Mouse (Mus musculus): ENCODE data around the gene Arhgef1. TPM values are rescaled to one million over a fixed set of nuclear protein-coding genes. Genes with fewer than 3 reads are reported as not detected.

Arhgef1 gene
- total and polyA plus RNA-seq, 3 experiments = 17.8 to 128 (median 37.8) TPM

DNA sequence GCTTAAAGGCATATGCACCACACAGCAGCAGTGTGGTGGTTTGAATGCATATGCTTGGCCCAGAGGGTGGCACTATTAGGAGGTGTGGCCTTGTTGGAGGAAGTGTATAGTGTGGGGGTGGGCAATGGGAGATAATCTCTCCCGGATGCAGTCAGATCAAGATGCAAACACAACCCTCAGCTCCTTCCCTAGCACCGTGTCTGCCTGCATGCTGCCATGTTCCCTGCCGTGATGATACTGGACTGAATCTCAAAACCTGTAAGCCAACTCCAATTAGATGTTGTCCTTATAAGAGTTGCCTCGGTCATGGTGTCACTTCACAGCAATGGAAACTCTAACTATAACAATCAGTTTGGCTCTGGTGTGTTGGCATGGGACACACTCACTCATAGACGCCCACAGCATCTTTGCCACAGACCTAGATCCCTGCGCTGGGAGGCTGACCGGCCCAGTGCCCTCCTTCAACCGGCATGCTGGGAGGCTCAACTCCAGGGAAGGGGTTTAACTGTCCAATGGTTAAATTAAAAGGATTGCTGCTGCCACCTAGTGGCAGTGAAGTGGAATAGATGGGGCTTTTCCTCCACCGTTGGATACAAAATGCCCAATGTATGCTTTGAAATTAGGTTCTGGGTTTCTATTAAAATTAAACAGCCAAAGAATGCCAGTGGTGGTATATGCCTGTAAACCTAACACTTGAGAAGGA lies 72.3 kb downstream of the Arhgef1 start:
- dilution Hi-C loops (cut with MboI; ENCODE audit: extremely low pct_ligation_motif_present, extremely low pct_unique_long_range_greater_than_20kb, low sequenced_read_pairs) (no loop called here), in situ Hi-C loops (cut with MboI; ENCODE audit: low pct_ligation_motif_present, low pct_unique_long_range_greater_than_20kb, low sequenced_read_pairs) (no loop called here)
- peak; percentile 53 for DNase-seq (ENCODE audit: extremely low read depth)
- Histone ChIP-seq H3K27me3 (replicated peaks) (peaks cover 34% of the 10 kb centered on the region), H3K4me2 (ENCODE audit: insufficient read depth, low read depth, poor library complexity, severe bottlenecking) (peak overlapping the region; percentile 47), H3K36me3 (replicated peaks in 1 of 2; ENCODE audit: control insufficient read depth in 1 of 2, insufficient read depth in 1 of 2, low read length in 1 of 2) (peaks cover 0 to 6% of the 10 kb centered on the region in 2 experiments), H3K9me3 (replicated peaks; ENCODE audit: low read length) (no peaks in the 10 kb centered on the region), H3K4me3 (replicated peaks in 1 of 3; ENCODE audit: low read depth in 2 of 3, low read length in 2 of 3, poor library complexity in 1 of 3) (peak overlapping the region; percentile 19 to 35 (median 19)), H3K79me2 (replicated peaks; ENCODE audit: control insufficient read depth, extremely low read depth, insufficient read depth, poor library complexity, severe bottlenecking) (no peaks in the 10 kb centered on the region), H3K27ac (ENCODE audit: insufficient read depth, low read depth) (no peak overlapping the region), H3K4me1 (ENCODE audit: control insufficient read depth in 1 of 2, insufficient read depth in 2 of 2) (peaks cover 5 to 48% of the 10 kb centered on the region in 2 experiments; a peak in 3 of 4 replicates), H3K9ac (ENCODE audit: insufficient read depth, low read depth) (no peak overlapping the region)
- no peak for TF ChIP-seq NRF1 (IDR thresholded peaks at IDR 0.05; ENCODE audit: low read depth, low read length)
- TF ChIP-seq USF2 (conservative IDR thresholded peaks at IDR 0.05; ENCODE audit: low read depth, low read length) = no peak
- TF ChIP-seq RAD21 (IDR thresholded peaks at IDR 0.05; ENCODE audit: low read depth, low read length) = peak; percentile 71
- no peak for TF ChIP-seq ZMIZ1 (IDR thresholded peaks at IDR 0.05; ENCODE audit: low read depth, low read length)
- TF ChIP-seq E2F4 (IDR thresholded peaks at IDR 0.05; ENCODE audit: insufficient replicate concordance, low read depth, low read length) = no peak
- TF ChIP-seq BHLHE40 (IDR thresholded peaks at IDR 0.05; ENCODE audit: low read depth, low read length) = no peak
- no peak for TF ChIP-seq IRF4 (IDR thresholded peaks at IDR 0.05; ENCODE audit: low read depth, low read length)
- no peak for TF ChIP-seq CHD1 (IDR thresholded peaks at IDR 0.05; ENCODE audit: low read depth, low read length)
- TF ChIP-seq ZNF384 (IDR thresholded peaks at IDR 0.05; ENCODE audit: low read depth, low read length) = no peak
- TF ChIP-seq JUND (conservative IDR thresholded peaks at IDR 0.05; ENCODE audit: low read depth, low read length) = no peak
- TF ChIP-seq PAX5 (IDR thresholded peaks at IDR 0.05; ENCODE audit: low read length) = no peak
- no peak for TF ChIP-seq KAT2A (IDR thresholded peaks at IDR 0.05; ENCODE audit: insufficient replicate concordance, low read length)
- peak; percentile 85 to 87 for TF ChIP-seq CTCF (conservative IDR thresholded peaks at IDR 0.05 in 1 of 2, IDR thresholded peaks at IDR 0.05 in 1 of 2; ENCODE audit: low read depth in 2 of 2, low read length in 2 of 2)
- peak; percentile 56 for TF ChIP-seq SMC3 (IDR thresholded peaks at IDR 0.05; ENCODE audit: low read depth, low read length)
- TF ChIP-seq NELFE (IDR thresholded peaks at IDR 0.05; ENCODE audit: low read depth, low read length) = peak; percentile 18; the same call in 1 of the 2 replicates
- no peak for TF ChIP-seq JUN (IDR thresholded peaks at IDR 0.05; ENCODE audit: insufficient read depth, low read depth, low read length)
- TF ChIP-seq MXI1 (IDR thresholded peaks at IDR 0.05; ENCODE audit: low read depth, low read length) = no peak
- TF ChIP-seq TCF12 (IDR thresholded peaks at IDR 0.05; ENCODE audit: low read depth, low read length) = no peak
- TF ChIP-seq USF1 (IDR thresholded peaks at IDR 0.05; ENCODE audit: low read depth, low read length) = no peak
- TF ChIP-seq UBTF (IDR thresholded peaks at IDR 0.05; ENCODE audit: low read depth, low read length) = no peak
- TF ChIP-seq HCFC1 (IDR thresholded peaks at IDR 0.05; ENCODE audit: low read depth, low read length) = peak; percentile 8; the same call in 1 of the 2 replicates
- no peak for TF ChIP-seq MAZ (IDR thresholded peaks at IDR 0.05; ENCODE audit: low read depth, low read length)
- no peak for TF ChIP-seq EP300 (IDR thresholded peaks at IDR 0.05; ENCODE audit: low read length)
- TF ChIP-seq MYC (IDR thresholded peaks at IDR 0.05; ENCODE audit: low read depth, low read length) = no peak
- no peak for TF ChIP-seq RCOR1 (conservative IDR thresholded peaks at IDR 0.05; ENCODE audit: low read depth, low read length)
- no peak for TF ChIP-seq CHD2 (IDR thresholded peaks at IDR 0.05; ENCODE audit: low read length)
- TF ChIP-seq POLR2A (IDR thresholded peaks at IDR 0.05; ENCODE audit: low read depth, low read length) = no peak

Other genes with a start within 250 kb of the Arhgef1 start
- not detected in 2 replicates for gene Tex101, start 226.2 kb upstream of the Arhgef1 start, total RNA-seq (2012; rRNA removed)
- not detected in 2 replicates for gene Tex101, start 226.2 kb upstream of the Arhgef1 start, total RNA-seq (2014; rRNA removed)
- not detected in 2 replicates for gene Tex101, start 226.2 kb upstream of the Arhgef1 start, polyA plus RNA-seq (2012; ENCODE audit: insufficient read length, low read depth)
- gene BC049730, start 193.7 kb upstream of the Arhgef1 start, total RNA-seq (2012; rRNA removed) = not detected in 2 replicates
- not detected in 2 replicates for gene BC049730, start 193.7 kb upstream of the Arhgef1 start, total RNA-seq (2014; rRNA removed)
- not detected in 2 replicates for gene BC049730, start 193.7 kb upstream of the Arhgef1 start, polyA plus RNA-seq (2012; ENCODE audit: insufficient read length, low read depth)
- gene Gm4763, start 176.0 kb upstream of the Arhgef1 start, total RNA-seq (2012; rRNA removed) = not detected in 2 replicates
- gene Gm4763, start 176.0 kb upstream of the Arhgef1 start, total RNA-seq (2014; rRNA removed) = not detected in 2 replicates
- not detected in 2 replicates for gene Gm4763, start 176.0 kb upstream of the Arhgef1 start, polyA plus RNA-seq (2012; ENCODE audit: insufficient read length, low read depth)
- gene Cd177, start 142.6 kb upstream of the Arhgef1 start, total RNA-seq (2012; rRNA removed) = not detected in 2 replicates
- gene Cd177, start 142.6 kb upstream of the Arhgef1 start, total RNA-seq (2014; rRNA removed) = not detected in 2 replicates
- not detected in 2 replicates for gene Cd177, start 142.6 kb upstream of the Arhgef1 start, polyA plus RNA-seq (2012; ENCODE audit: insufficient read length, low read depth)
- gene Ceacam10, start 125.7 kb upstream of the Arhgef1 start, total RNA-seq (2012; rRNA removed) = 0.17 TPM in 1 of 2 replicates, not detected in the other
- not detected in 2 replicates for gene Ceacam10, start 125.7 kb upstream of the Arhgef1 start, total RNA-seq (2014; rRNA removed)
- not detected in 2 replicates for gene Ceacam10, start 125.7 kb upstream of the Arhgef1 start, polyA plus RNA-seq (2012; ENCODE audit: insufficient read length, low read depth)
- 1.3 and 1.4 TPM in 2 replicates for gene Gm9844, start 40.7 kb upstream of the Arhgef1 start, total RNA-seq (2012; rRNA removed)
- gene Gm9844, start 40.7 kb upstream of the Arhgef1 start, total RNA-seq (2014; rRNA removed) = 19.9 and 25.1 TPM in 2 replicates
- 4.7 and 10.2 TPM in 2 replicates for gene Gm9844, start 40.7 kb upstream of the Arhgef1 start, polyA plus RNA-seq (2012; ENCODE audit: insufficient read length, low read depth)
- gene Lypd4, start 33.0 kb upstream of the Arhgef1 start, total RNA-seq (2012; rRNA removed) = not detected in 2 replicates
- not detected in 2 replicates for gene Lypd4, start 33.0 kb upstream of the Arhgef1 start, total RNA-seq (2014; rRNA removed)
- not detected in 2 replicates for gene Lypd4, start 33.0 kb upstream of the Arhgef1 start, polyA plus RNA-seq (2012; ENCODE audit: insufficient read length, low read depth)
- gene Dmrtc2, start 32.9 kb upstream of the Arhgef1 start, total RNA-seq (2012; rRNA removed) = not detected in 2 replicates
- gene Dmrtc2, start 32.9 kb upstream of the Arhgef1 start, total RNA-seq (2014; rRNA removed) = not detected in 2 replicates
- not detected in 2 replicates for gene Dmrtc2, start 32.9 kb upstream of the Arhgef1 start, polyA plus RNA-seq (2012; ENCODE audit: insufficient read length, low read depth)
- gene Rps19, start 18.5 kb upstream of the Arhgef1 start, total RNA-seq (2012; rRNA removed) = 4,140 and 4,169 TPM in 2 replicates
- 2,094 and 2,149 TPM in 2 replicates for gene Rps19, start 18.5 kb upstream of the Arhgef1 start, total RNA-seq (2014; rRNA removed)
- gene Rps19, start 18.5 kb upstream of the Arhgef1 start, polyA plus RNA-seq (2012; ENCODE audit: insufficient read length, low read depth) = 1,720 and 1,739 TPM in 2 replicates
- 71.3 and 75.2 TPM in 2 replicates for gene Cd79a, start 5.5 kb upstream of the Arhgef1 start, total RNA-seq (2012; rRNA removed)
- 46.6 and 51.8 TPM in 2 replicates for gene Cd79a, start 5.5 kb upstream of the Arhgef1 start, total RNA-seq (2014; rRNA removed)
- 313 and 422 TPM in 2 replicates for gene Cd79a, start 5.5 kb upstream of the Arhgef1 start, polyA plus RNA-seq (2012; ENCODE audit: insufficient read length, low read depth)
- not detected in 2 replicates for gene Gm4881, start 41.6 kb downstream of the Arhgef1 start, total RNA-seq (2012; rRNA removed)
- gene Gm4881, start 41.6 kb downstream of the Arhgef1 start, total RNA-seq (2014; rRNA removed) = not detected in 2 replicates
- gene Gm4881, start 41.6 kb downstream of the Arhgef1 start, polyA plus RNA-seq (2012; ENCODE audit: insufficient read length, low read depth) = not detected in 2 replicates
- 89.0 and 135 TPM in 2 replicates for gene Rabac1, start 69.8 kb downstream of the Arhgef1 start, total RNA-seq (2012; rRNA removed)
- 64.4 and 70.5 TPM in 2 replicates for gene Rabac1, start 69.8 kb downstream of the Arhgef1 start, total RNA-seq (2014; rRNA removed)
- 37.3 and 44.6 TPM in 2 replicates for gene Rabac1, start 69.8 kb downstream of the Arhgef1 start, polyA plus RNA-seq (2012; ENCODE audit: insufficient read length, low read depth)
- gene Atp1a3, start 103.0 kb downstream of the Arhgef1 start, total RNA-seq (2012; rRNA removed) = 0.08 and 0.17 TPM in 2 replicates
- not detected in 2 replicates for gene Atp1a3, start 103.0 kb downstream of the Arhgef1 start, total RNA-seq (2014; rRNA removed)
- gene Atp1a3, start 103.0 kb downstream of the Arhgef1 start, polyA plus RNA-seq (2012; ENCODE audit: insufficient read length, low read depth) = 0.15 and 0.24 TPM in 2 replicates
- gene Grik5, start 169.4 kb downstream of the Arhgef1 start, total RNA-seq (2012; rRNA removed) = 0.88 and 2.1 TPM in 2 replicates
- gene Grik5, start 169.4 kb downstream of the Arhgef1 start, total RNA-seq (2014; rRNA removed) = 0.80 and 1.0 TPM in 2 replicates
- gene Grik5, start 169.4 kb downstream of the Arhgef1 start, polyA plus RNA-seq (2012; ENCODE audit: insufficient read length, low read depth) = 1.5 and 2.0 TPM in 2 replicates
- gene Zfp574, start 169.7 kb downstream of the Arhgef1 start, total RNA-seq (2012; rRNA removed) = 11.2 and 11.8 TPM in 2 replicates
- 2.8 and 3.4 TPM in 2 replicates for gene Zfp574, start 169.7 kb downstream of the Arhgef1 start, total RNA-seq (2014; rRNA removed)
- 11.9 and 13.3 TPM in 2 replicates for gene Zfp574, start 169.7 kb downstream of the Arhgef1 start, polyA plus RNA-seq (2012; ENCODE audit: insufficient read length, low read depth)

Data from CH12.LX (cell line).